Comparison of ENCODE assay signal across 10 mouse cellular contexts in the genomic region with DNA sequence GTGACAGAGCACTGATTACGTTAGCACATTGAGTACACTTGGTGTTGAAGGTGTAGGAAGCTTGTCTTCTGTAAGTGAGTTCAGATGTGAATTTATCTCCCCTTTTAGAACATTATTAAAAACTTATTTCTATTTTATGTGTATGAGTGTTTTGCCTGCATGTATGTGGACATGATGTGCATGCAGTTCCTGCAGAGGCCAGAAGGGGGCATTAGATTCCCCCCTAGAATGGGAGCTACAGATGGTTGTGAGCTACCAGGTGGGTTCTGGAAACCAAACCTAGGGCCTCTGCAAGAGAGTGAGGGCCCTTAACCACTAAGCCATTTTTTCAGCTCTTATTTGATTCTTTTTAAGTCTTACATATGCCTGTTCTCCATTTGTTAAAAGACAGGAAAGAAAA.
DNase-seq lines count a peak whose midpoint lies in the region; TF ChIP-seq lines count a peak whose summit lies in the region.
"Had no signal": no experiment of that assay in that cellular context is flagged by ENCODE, and none has a peak within 500 bp of the region (broad histone marks: within the 10 kb centered on the region; RNA-seq: fewer than 3 reads in every experiment).

No protein-coding gene starts in this region.

- H3K27ac ChIP-seq in layer of hippocampus, adult 2 months = no peak overlapping the region; the same call in 1 of the 2 replicates
- H3K27ac ChIP-seq: heart, embryonic 13.5 days; limb, embryonic 13.5 days had no signal

- peak; percentile 7 for DNase-seq in embryo, embryonic 10.5 days (ENCODE audit: low spot score)
- no peak for DNase-seq in embryo, embryonic 11 days
- DNase-seq in layer of hippocampus, adult 2 months (ENCODE audit: low spot score in 2 of 2) = no peak
- DNase-seq in layer of hippocampus, postnatal 25 days (ENCODE audit: extremely low spot score in 1 of 2, low spot score in 1 of 2) = no peak
- DNase-seq in thymus, postnatal 14 days = peak; percentile 7
- no peak for DNase-seq in thymus, postnatal 25 days
- no peak for DNase-seq in urinary bladder, postnatal 4 days (ENCODE audit: low spot score in 2 of 2)
- DNase-seq in ovary, postnatal 14 days (ENCODE audit: low spot score) = no peak

- TF ChIP-seq CTCF in layer of hippocampus, adult 2 months (conservative IDR thresholded peaks at IDR 0.05) = peak; percentile 78

- no peak overlapping the region for H3K4me3 ChIP-seq in layer of hippocampus, adult 2 months
- H3K4me3 ChIP-seq: heart, embryonic 13.5 days; limb, embryonic 13.5 days had no signal

Comparison
In these comparisons a context has a peak if more than half of its experiments do, and no peak if none do; other contexts are left out.
1. DNase-seq: peak in embryo, embryonic 10.5 days (single experiment) and thymus, postnatal 14 days (single experiment); none in embryo, embryonic 11 days (single experiment), layer of hippocampus, adult 2 months (0 of 2), layer of hippocampus, postnatal 25 days (0 of 2), thymus, postnatal 25 days (single experiment), urinary bladder, postnatal 4 days (0 of 2) and ovary, postnatal 14 days (single experiment).